Mouse (Mus musculus): Measurements from ENCODE around the gene Sugct.
"Not testable (repeated sequence)": the region's sequence is repeated elsewhere in the genome, so short reads cannot be mapped to it uniquely, and the experiment has no call there.

Gene Sugct

DNA sequence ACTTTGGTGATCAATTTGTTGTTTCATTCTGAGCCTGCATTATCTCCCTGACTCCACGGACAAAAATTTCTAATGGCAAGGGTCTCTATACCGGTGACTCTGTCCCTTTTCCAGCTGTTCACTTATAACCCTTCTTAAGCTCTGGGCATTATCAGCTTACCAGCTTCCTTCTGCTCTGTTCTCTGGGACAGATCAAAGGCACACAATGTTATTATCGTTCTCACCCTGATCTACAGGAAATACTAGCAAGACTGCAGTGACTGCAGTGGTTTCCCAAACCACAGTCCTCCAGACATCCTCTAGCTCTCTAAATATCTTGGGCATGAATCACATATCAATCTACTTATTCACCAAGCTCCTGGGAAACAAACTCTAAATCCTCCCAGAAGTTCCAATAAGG lies 90.7 kb downstream of the Sugct start:
- no peak for DNase-seq (ENCODE audit: low read depth in 1 of 2, low spot score in 2 of 2)

GRCm38 (mm10) chr13:17603756-17604155 lies 91.6 kb downstream of the Sugct start:
- no peak for DNase-seq (ENCODE audit: low read depth in 1 of 2, low spot score in 2 of 2)

- no peak for DNase-seq (ENCODE audit: low read depth in 1 of 2, low spot score in 2 of 2)
Measured at GRCm38 (mm10) chr13:17585267-17585913, 110.0 kb downstream of the Sugct start.

DNA sequence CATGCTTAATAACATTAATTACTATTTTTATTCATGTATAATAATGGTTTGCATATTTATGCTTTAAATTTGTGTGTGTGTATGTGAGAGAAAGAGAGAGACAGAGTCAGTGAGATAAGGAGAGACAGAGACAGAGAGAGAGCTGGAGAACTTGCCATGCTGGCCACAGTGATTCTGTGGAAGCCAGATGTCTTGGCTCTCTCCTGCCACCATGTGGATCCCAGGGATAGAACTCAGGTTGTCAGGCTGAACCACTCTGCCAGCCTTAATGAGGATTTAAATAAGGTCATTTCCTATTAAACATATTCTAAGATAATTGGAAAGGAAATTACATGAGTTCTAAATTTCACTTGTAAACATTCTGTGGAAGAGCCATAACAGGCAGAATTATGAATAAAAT lies 110.5 kb downstream of the Sugct start:
- no peak for DNase-seq (ENCODE audit: low read depth in 1 of 2, low spot score in 2 of 2)

- no peak for DNase-seq (ENCODE audit: low read depth in 1 of 2, low spot score in 2 of 2)
Measured at GRCm38 (mm10) chr13:17581684-17582083, 113.7 kb downstream of the Sugct start.

DNA sequence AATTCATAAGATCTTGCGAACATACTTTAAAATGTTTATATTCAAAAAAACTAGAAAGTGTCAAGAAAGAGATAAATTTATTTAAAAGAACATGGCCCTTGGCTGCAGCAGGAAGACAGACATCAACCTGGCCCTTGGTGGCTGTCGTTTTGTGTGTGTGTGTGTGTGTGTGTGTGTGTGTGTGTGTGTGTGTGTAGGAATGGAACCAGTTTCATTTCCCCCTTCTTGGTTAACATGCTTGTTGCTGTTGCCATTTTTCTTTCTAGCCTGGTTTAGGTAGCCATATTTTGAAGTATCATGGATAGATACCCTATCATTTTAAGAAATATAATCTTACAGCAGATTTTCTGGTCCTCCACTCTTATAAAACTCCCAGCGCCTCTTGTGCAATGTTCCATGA lies 136.0 kb downstream of the Sugct start:
- no peak for DNase-seq (ENCODE audit: low read depth in 1 of 2, low spot score in 2 of 2)

GRCm38 (mm10) chr13:17536341-17536740 lies 159.0 kb downstream of the Sugct start:
- DNase-seq (ENCODE audit: low read depth in 1 of 2, low spot score in 2 of 2) = no peak

DNA sequence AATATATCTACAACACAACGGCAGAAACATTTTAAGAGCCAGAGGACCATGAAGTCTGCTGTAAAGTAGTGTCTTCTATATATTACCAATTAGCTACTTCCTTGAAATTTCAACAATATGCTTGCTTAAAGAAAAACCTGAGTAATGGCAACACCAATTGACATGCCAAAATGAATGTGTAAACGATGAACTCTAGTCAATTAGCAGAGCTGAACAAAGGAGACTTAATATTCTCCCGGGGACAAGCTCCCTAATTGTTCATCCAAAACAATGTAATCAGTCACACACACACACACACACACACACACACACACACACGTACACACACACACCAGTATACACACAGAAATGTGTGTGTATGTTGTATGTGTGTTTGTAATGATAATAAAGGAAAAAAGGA lies 160.5 kb downstream of the Sugct start:
- DNase-seq (ENCODE audit: low read depth in 1 of 2, low spot score in 2 of 2) = no peak

DNA sequence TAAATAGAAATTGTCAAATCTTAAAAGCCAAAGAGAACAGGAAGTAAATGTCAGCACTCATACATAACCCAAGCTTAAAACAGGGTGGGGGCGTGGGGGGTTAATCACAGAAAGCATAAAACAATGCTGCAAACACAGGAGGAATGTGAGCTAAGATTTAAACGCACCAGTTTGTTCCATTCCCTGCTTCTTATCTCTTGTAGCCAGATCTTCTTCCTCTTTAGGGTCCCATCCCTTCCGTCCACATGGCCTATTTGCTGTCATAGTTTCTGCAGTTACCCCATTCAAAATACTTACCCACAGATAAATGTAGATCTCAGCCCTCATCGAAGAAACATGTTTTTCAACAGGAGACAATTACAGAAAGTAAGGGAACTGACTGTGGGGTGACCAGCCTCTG lies 160.9 kb downstream of the Sugct start:
- no peak for DNase-seq (ENCODE audit: low read depth in 1 of 2, low spot score in 2 of 2)

GRCm38 (mm10) chr13:17511184-17511778 lies 184.1 kb downstream of the Sugct start:
- DNase-seq (ENCODE audit: low read depth in 1 of 2, low spot score in 2 of 2) = no peak

- DNase-seq (ENCODE audit: low read depth in 1 of 2, low spot score in 2 of 2) = no peak
Measured at GRCm38 (mm10) chr13:17494936-17495335, 200.4 kb downstream of the Sugct start.

DNA sequence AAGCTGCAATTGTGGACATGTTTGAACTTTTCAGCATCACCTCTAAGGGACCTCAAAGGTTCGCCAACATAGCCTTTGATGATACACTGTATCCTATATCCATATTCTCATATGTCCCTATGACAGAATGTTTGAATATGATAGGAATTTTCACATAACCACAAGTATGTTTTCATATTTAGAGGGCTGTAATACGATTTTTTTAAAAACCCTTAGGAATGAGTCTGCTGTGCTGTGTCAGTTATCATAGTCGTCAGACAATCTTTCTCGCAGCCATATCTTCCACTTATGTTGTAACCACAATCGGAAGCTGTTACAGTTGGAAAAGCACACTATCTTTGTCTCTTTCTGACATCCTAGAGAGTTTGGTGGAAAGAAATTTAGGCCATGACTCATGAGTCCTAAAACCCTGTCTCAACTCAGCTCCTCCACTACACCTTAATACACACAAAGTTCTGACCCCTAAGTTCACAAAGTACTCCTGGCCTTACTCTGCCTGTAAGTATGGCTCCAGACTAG lies 201.2 kb downstream of the Sugct start:
- DNase-seq (ENCODE audit: low read depth in 1 of 2, low spot score in 2 of 2) = no peak

- DNase-seq (ENCODE audit: low read depth in 1 of 2, low spot score in 2 of 2) = not testable (repeated sequence)
Measured at GRCm38 (mm10) chr13:17457981-17458380, 237.4 kb downstream of the Sugct start.

DNA sequence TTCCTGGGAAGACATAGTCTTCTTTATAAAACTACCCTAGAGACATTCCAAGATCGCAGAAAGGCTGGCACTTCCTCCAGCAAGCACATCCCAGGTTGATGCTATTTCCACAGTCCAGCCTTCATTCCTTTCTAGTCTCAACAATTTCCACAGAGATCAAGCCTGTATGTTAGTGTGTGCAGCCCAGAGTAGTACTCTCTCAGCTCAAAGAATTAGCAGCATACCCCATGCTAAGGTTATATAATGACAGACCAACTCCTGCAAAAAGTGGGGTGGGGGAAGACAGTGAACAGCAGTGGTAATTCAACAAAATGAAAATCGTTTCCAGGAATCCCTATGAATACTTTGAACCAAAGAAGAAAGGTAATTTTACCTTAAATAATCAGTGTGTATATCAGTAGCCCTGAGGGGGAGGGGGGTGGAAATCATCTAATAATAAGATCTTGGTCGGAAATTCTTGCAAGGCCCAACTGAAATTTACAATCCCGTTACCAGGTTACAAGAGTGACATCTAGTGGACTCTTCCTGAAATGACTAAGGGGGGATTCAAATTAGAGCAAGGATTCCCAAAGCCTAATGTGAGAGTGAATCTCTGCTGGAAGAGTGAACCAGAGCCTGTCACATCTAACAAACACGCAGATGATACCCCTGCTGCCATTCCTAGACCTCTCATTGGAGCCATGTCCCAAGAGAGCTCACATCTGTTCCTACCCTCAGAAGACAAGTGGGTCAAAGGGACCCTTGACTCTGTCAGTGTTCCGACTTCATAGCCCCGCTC lies 263.0 kb downstream of the Sugct start:
- no peak for DNase-seq (ENCODE audit: low read depth in 1 of 2, low spot score in 2 of 2)

DNA sequence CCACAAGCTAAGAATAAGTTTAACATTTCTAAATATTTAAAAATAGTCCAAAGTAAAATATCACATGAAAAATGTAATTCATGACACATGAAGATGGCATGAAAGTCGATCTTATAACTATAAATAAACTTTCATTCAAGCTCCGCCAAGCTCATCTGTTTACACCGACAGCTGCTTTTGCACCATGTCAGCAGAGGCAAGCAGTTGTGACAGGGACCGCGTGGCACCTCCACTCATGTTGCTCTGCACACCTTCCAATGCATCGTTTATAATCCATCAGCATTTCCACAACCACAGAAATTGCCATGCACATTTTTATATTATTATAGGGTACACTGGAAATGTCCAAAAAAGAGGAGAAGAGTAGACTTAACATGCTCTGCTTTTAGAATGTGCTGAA lies 273.5 kb downstream of the Sugct start:
- no peak for DNase-seq (ENCODE audit: low read depth in 1 of 2, low spot score in 2 of 2)

- DNase-seq (ENCODE audit: low read depth in 1 of 2, low spot score in 2 of 2) = no peak
Measured at GRCm38 (mm10) chr13:17420557-17420956, 274.8 kb downstream of the Sugct start.

DNA sequence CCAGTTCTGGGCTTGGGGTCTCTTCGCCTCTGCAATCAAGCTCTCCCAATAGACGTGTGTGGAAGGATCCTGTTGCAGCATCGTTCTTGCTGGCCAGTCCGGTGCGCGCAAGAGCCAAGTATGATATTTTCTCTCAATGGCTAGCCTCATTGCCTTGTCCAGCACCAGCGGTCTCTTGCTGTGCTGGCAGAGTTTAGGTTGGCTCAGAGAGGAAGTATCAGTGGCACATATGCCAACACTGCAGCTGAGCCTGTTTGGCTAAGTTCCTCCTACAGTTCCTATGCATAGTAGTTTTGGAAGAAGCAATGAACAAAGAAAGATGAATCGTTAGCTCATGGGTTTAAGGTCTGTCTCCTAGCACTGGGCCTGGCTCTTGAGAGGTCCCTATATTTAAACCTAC lies 352.5 kb downstream of the Sugct start:
- DNase-seq (ENCODE audit: low read depth in 1 of 2, low spot score in 2 of 2) = no peak

DNA sequence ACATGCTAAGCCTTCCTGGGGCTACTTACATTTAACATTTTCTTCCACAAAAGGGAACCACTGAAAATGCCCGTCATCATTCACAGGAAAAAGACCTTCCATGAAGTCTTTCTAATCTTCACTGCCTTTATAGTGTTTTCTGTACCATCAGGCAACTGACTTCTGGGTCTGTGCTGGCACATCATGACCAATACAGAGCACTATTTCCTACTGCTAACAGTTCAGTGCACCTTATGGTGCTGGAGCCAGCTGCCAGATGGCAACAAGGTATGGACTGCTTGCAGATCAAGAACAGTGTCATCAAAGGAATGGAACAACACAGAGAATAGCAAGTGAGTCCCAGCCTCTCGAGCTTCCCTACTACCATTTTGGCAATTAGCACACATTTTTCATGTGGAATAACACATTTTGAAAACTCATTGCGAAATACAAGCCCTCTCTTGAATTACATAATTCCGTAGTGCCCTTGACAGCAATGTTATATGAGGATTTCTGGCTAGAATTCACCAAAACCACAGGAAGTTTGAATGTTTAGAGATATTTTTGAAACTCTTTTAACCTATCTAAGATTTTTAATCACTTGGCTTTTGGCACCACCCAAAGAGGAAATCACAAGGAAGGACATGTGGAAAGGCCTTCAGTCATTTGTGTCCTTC lies 359.3 kb downstream of the Sugct start:
- no peak for DNase-seq (ENCODE audit: low read depth in 1 of 2, low spot score in 2 of 2)

GRCm38 (mm10) chr13:17326863-17327262 lies 368.5 kb downstream of the Sugct start:
- no peak for DNase-seq (ENCODE audit: low read depth in 1 of 2, low spot score in 2 of 2)

GRCm38 (mm10) chr13:17301590-17301989 lies 393.8 kb downstream of the Sugct start:
- DNase-seq (ENCODE audit: low read depth in 1 of 2, low spot score in 2 of 2) = no peak

DNA sequence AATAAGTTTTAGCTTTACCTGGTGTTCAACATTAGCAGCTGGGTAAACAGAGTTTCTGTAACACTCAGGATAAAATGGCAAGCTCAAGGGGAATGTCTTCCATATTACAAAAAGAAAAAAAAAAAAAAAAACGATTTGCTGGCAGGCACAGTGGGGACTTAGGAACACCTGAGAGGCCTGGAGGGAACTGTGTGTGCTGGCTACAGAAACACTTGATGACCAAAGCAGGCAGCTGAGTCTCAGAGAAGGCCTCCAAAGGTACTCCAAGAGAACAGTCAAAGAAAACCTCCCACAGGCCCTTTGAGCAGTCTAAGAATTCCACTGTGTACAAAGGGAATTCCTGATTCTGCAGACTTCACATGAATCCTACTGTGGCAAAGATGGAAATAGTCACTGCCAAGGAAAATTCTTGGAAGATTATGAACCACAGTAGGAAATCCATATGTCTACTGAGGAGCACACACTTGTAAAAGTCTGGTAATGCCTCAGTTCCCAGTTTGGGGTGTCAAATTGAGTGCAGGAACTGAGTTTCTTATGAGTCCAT lies 397.8 kb downstream of the Sugct start:
- DNase-seq (ENCODE audit: low read depth in 1 of 2, low spot score in 2 of 2) = no peak
